Mouse (Mus musculus) kidney, postnatal 10 days (tissue): ENCODE results near the gene Pgm1.

Source experiments
- DNase-seq: peaks from one replicate; pipeline ENCODE4 v3.0.0; 2021; ENCODE audit warnings: mixed read lengths

Pgm1 gene

GRCm38 (mm10) chr4:100012361-100013035 lies 83.3 kb downstream of the Pgm1 start:
- DNase-seq: no peak

GRCm38 (mm10) chr4:100027773-100028172 lies 98.6 kb downstream of the Pgm1 start:
- DNase-seq: no peak

GRCm38 (mm10) chr4:100028641-100029040 lies 99.4 kb downstream of the Pgm1 start:
- DNase-seq: peak; percentile 91

- no peak for DNase-seq
Observed at GRCm38 (mm10) chr4:100031270-100031669, 102.1 kb downstream of the Pgm1 start.

GRCm38 (mm10) chr4:100032608-100033007 lies 103.4 kb downstream of the Pgm1 start:
- DNase-seq: no peak

- DNase-seq: no peak
Observed at GRCm38 (mm10) chr4:100033944-100034343, 104.7 kb downstream of the Pgm1 start.

GRCm38 (mm10) chr4:100034971-100035370 lies 105.8 kb downstream of the Pgm1 start:
- DNase-seq: no peak

GRCm38 (mm10) chr4:100035919-100036554 lies 106.8 kb downstream of the Pgm1 start:
- no peak for DNase-seq
